Mouse (Mus musculus) midbrain, embryonic 12.5 days (tissue): Measurements from ENCODE around the gene Nr2c2ap. TPM values are rescaled to one million over a fixed set of nuclear protein-coding genes. Genes with fewer than 3 reads are reported as not detected.
A peak's percentile ranks its signal among the peaks of the same experiment; 100 is the strongest.

Source experiments
- ATAC-seq: fragments of 200-750 bp; cut with Nextera tagmentation; 2 replicates; pipeline ENCODE4 v1.8.0; 2017; ENCODE audit warnings: low read depth, moderate TSS enrichment, moderate library complexity; ENCODE audit not compliant: low FRiP score
- H3K27ac ChIP-seq: fragments of 300-500 bp; sonication (generic); replicated peaks from 2 replicates; pipeline ENCODE4 v1.5.1; 2016; ENCODE audit warnings: mild to moderate bottlenecking
- H3K27me3 ChIP-seq: fragments of 300-500 bp; sonication (generic); 2 replicates; pipeline ENCODE4 v1.6.1; 2016; ENCODE audit warnings: mild to moderate bottlenecking
- H3K36me3 ChIP-seq: fragments of 300-500 bp; sonication (generic); 2 replicates; pipeline ENCODE4 v1.6.1; 2016
- H3K4me1 ChIP-seq: fragments of 300-500 bp; sonication (generic); 2 replicates; pipeline ENCODE4 v1.6.1; 2016
- H3K4me2 ChIP-seq: fragments of 300-500 bp; sonication (generic); replicated peaks from 2 replicates; pipeline ENCODE4 v1.6.1; 2016; ENCODE audit warnings: mild to moderate bottlenecking, moderate library complexity
- H3K4me3 ChIP-seq: fragments of 300-500 bp; sonication (generic); 2 replicates; pipeline ENCODE4 v1.5.1; 2016; ENCODE audit warnings: mild to moderate bottlenecking
- H3K9ac ChIP-seq: fragments of 300-500 bp; sonication (generic); replicated peaks from 2 replicates; pipeline ENCODE4 v1.6.1; 2016; ENCODE audit warnings: mild to moderate bottlenecking, moderate library complexity
- H3K9me3 ChIP-seq: fragments of 300-500 bp; sonication (generic); 2 replicates; pipeline ENCODE4 v1.6.1; 2016; ENCODE audit warnings: mild to moderate bottlenecking
- WGBS: fragments of 180-500 bp; shearing (Covaris S2); methylation state at CpG from one replicate; pipeline ENCODE4 v1.1.7; 2016; 5-methylcytosine and 5-hydroxymethylcytosine counted together
- polyA plus RNA-seq: library from polyadenylated mRNA; unstranded; fragments of >200 nt; fragmentation: Nextera tagmentation; extraction: Ambion mirVana; gene quantifications from 2 replicates; pipeline ENCODE4 v1.2.1, GENCODE M21; 2016

Gene Nr2c2ap
- polyA plus RNA-seq, 1 experiment from 2014 or later: 23.8 TPM

- ATAC-seq: 0 out of 2 replicates have a peak, but pooled peaks have one; percentile 10
- peaks cover 13% of the 10 kb centered on the region for H3K4me1 ChIP-seq
Measured at GRCm38 (mm10) chr8:70150158-70150557, 19.0 kb downstream of the Nr2c2ap start.

DNA sequence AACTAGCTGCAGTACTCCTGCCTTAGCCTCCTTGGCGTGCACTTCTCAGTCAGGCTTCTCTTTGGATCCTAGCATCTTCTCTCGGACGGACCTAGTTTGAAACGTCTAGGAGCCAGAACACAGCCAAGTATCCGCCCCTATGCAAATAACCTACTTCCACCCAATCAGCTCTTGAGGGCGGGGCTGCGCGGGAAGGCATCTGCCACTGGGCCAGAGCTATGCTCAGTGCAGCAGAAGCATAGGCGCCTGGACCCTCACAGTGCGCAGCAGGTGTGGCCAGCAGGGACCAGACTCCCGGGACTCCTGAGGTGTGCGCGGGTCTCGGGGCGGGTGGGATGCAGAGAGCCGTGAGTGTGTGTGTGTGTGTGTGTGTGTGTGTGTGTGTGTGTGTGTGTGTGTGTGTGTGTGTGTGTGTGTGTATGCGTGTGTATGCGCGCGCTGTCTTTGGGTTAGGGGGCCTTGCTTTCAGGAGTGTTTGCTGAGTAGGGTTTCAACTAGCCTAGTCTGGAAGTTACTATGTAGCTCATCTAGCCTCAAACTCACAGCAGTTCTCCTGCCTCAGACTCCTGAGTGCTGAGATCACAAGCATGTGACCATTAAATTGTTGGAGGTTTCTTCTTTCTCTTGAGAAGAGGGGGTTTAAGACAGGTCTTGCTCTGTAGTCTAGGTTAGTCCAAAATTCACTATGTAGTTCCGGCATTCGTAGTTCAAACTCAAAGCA, 21.6 kb downstream of the Nr2c2ap start:
- Histone ChIP-seq H3K4me2 (peak overlapping the region; percentile 43), H3K27ac (no peak overlapping the region), H3K9ac (no peak overlapping the region; the same call in 1 of the 2 replicates), H3K4me1 (peaks cover 13% of the 10 kb centered on the region), H3K36me3 (no peaks in the 10 kb centered on the region), H3K4me3 (0 out of 2 replicates have a peak overlapping the region, but pooled peaks have one; percentile 12), H3K27me3 (peaks cover 22% of the 10 kb centered on the region), H3K9me3 (no peaks in the 10 kb centered on the region)
- peak; percentile 93 for ATAC-seq
- 10% methylated on average over 18 of the region's 22 CpGs for WGBS

More at GRCm38 (mm10) chr8:70150158-70150557, 19.0 kb downstream of the Nr2c2ap start:
- Histone ChIP-seq H3K27me3 (peaks cover 22% of the 10 kb centered on the region), H3K9ac (no peak overlapping the region), H3K9me3 (no peaks in the 10 kb centered on the region), H3K4me2 (no peak overlapping the region), H3K27ac (no peak overlapping the region), H3K36me3 (peaks cover 23% of the 10 kb centered on the region), H3K4me3 (no peak overlapping the region)
- WGBS: 21% methylated on average over 13 of the region's 13 CpGs

- peaks cover 12% of the 10 kb centered on the region for H3K4me1 ChIP-seq
- no peaks in the 10 kb centered on the region for H3K36me3 ChIP-seq
- WGBS: 97% methylated on average over 1 of the region's 1 CpGs
- H3K4me3 ChIP-seq: no peak overlapping the region
- no peak overlapping the region for H3K9ac ChIP-seq
- H3K4me2 ChIP-seq: no peak overlapping the region
- peaks cover 20% of the 10 kb centered on the region for H3K27me3 ChIP-seq
- H3K27ac ChIP-seq: no peak overlapping the region
- no peaks in the 10 kb centered on the region for H3K9me3 ChIP-seq
- ATAC-seq: no peak
Measured at GRCm38 (mm10) chr8:70157240-70157800, 26.2 kb downstream of the Nr2c2ap start.

DNA sequence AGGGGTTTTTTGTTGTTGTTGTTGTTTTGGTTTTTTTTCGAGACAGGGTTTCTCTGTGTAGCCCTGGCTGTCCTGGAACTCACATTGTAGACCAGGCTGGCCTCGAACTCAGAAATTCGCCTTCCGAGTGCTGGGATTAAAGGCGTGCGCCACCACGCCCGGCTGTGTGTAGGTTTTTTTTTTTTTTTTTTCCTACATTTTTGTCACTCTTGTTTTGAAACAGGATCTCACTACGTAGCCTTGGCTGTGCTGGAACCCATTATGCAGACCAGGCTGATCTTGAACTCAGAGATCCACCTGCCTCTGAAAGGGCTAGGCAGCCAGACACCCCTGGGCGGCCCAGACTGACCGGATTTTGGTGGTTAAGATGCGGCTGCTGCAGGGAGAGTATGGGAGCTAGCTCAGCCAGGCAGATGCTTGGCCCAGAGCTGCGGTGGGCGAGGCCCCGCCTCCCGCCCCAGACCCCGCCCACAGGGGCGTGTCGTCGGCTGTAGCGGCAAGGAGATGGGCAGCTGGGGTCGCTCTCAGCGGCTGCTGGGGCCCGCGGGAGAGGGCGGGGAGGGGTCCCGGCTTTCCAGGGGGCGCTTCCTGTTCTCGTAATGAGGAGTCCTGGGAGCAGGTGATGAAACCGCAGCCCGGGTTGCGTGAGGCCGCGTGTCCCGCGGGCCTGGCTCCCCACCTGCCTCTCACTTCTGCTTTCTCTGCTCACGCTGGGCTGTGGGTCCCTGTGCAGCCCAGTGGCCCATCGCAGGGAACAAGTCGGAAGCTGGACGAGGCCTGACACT, 27.1 kb downstream of the Nr2c2ap start:
- H3K4me1 ChIP-seq: peaks cover 6% of the 10 kb centered on the region
- H3K9me3 ChIP-seq: no peaks in the 10 kb centered on the region
- peak; percentile 94 for ATAC-seq
- peaks cover 18% of the 10 kb centered on the region for H3K27me3 ChIP-seq
- peak overlapping the region; percentile 79 for H3K4me2 ChIP-seq
- peak overlapping the region; percentile 58 for H3K27ac ChIP-seq
- H3K9ac ChIP-seq: peak overlapping the region; percentile 37
- no peaks in the 10 kb centered on the region for H3K36me3 ChIP-seq
- 13% methylated on average over 40 of the region's 40 CpGs for WGBS
- H3K4me3 ChIP-seq: peak overlapping the region; percentile 48

DNA sequence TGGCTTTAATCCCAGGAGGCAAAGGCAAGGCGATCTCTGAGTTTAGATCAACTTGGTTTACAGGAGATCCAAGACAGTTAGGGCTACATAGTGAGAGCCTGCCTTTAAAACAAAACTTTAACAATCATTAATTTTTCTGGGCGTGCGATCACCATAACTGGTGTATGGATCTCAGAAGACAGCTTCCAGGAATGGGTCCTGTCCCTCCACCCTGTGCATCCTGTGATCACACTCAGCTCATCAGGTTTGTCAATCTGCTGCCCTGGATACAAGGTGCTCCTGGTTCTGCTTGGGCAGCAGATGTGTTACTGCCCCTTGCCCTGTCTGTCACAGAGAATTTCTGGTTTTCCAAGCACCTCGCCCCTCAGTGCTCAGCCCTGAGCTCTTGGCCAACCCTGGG, 28.1 kb downstream of the Nr2c2ap start:
- 92% methylated on average over 4 of the region's 4 CpGs for WGBS
- Histone ChIP-seq H3K4me2 (no peak overlapping the region), H3K27me3 (peaks cover 20% of the 10 kb centered on the region), H3K27ac (no peak overlapping the region), H3K36me3 (no peaks in the 10 kb centered on the region), H3K4me1 (peaks cover 6% of the 10 kb centered on the region), H3K4me3 (no peak overlapping the region), H3K9me3 (no peaks in the 10 kb centered on the region), H3K9ac (no peak overlapping the region)
- no peak for ATAC-seq

DNA sequence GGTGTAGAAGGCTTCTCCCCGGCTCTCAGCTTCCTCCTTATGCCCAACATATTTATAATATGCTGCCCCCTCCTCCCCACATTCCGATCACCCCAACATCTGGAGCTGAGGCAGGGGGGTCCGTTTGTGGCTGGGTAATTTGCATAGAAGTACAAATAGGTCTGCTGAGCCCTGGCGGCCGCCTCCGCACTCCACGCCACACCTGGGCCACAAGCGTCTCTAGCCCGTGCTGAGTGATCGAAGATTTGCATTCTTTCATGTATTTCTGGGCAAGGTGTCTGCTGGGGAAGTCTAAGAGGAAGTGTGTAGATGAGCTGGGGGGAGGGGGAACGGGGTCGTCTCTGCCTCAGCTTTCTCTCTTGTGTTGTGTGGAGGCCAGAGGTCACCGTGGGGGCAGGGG, 28.9 kb downstream of the Nr2c2ap start:
- Histone ChIP-seq H3K4me1 (peaks cover 6% of the 10 kb centered on the region), H3K9ac (no peak overlapping the region), H3K4me3 (no peak overlapping the region), H3K27me3 (peaks cover 20% of the 10 kb centered on the region), H3K4me2 (no peak overlapping the region), H3K9me3 (no peaks in the 10 kb centered on the region), H3K27ac (no peak overlapping the region), H3K36me3 (no peaks in the 10 kb centered on the region)
- 70% methylated on average over 13 of the region's 13 CpGs for WGBS
- no peak for ATAC-seq

DNA sequence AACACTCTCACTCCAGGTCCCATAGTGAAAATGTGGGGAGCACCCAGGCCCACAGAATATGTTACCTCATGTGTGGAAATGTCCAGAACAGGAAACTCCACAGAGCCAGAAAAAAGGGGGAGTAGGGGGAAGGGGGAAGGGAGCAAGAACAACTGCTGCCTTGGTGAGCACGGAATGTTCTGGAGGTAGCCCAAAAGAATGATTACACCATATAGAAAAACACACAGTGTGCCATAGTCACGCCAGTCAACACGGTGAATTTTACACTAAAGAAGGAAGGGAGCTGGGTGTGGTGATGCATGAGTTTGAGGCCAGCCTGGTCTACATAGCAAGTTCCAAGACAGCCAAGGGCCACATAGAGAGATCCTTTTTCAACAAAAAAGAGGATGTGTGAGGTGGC, 32.2 kb downstream of the Nr2c2ap start:
- 92% methylated on average over 3 of the region's 3 CpGs for whole genome bisulfite sequencing
- H3K4me1 ChIP-seq: peaks cover 14% of the 10 kb centered on the region
- no peak overlapping the region for H3K27ac ChIP-seq
- H3K4me2 ChIP-seq: no peak overlapping the region
- H3K27me3 ChIP-seq: peaks cover 46% of the 10 kb centered on the region
- no peak overlapping the region for H3K4me3 ChIP-seq
- no peaks in the 10 kb centered on the region for H3K36me3 ChIP-seq
- ATAC-seq: no peak
- H3K9ac ChIP-seq: no peak overlapping the region
- H3K9me3 ChIP-seq: no peaks in the 10 kb centered on the region

DNA sequence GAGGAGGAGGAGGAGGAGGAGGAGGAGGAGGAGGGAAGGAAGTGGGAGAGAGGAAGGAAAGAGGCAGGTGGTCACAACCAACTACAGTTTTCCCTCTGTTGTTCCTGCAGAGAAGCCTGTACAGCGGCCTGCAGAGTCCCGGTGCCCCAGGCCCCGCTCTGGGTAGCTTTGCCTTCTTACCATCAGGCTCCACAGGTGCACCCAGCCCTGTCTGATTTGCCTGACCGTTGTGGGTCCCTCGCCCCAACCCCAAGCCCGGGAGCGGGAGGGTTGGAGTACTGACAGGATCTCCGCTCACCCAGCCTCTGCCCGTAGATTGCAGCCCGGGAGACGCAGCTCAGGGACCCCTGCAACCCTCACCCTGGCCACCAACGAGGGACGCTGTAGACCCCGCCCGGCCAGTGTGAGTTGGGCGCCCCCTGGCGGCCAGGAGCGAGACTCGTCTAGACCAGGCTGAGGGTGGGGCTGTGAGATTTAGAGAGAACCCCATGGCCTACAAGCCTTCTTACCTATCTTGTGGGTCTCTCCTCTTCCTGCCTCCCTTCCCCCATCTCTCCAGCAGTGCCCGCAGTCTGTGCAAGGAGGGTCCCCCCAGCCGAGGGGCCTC, 35.5 kb downstream of the Nr2c2ap start:
- ATAC-seq: peak; percentile 93
- Histone ChIP-seq H3K4me1 (peaks cover 8% of the 10 kb centered on the region; the same call in 1 of the 2 replicates), H3K27ac (no peak overlapping the region), H3K9ac (0 out of 2 replicates have a peak overlapping the region, but pooled peaks have one; percentile 11), H3K27me3 (peaks cover 45% of the 10 kb centered on the region), H3K9me3 (no peaks in the 10 kb centered on the region), H3K36me3 (no peaks in the 10 kb centered on the region), H3K4me2 (peak overlapping the region; percentile 52), H3K4me3 (peak overlapping the region; percentile 21)
- 2% methylated on average over 20 of the region's 21 CpGs for WGBS

DNA sequence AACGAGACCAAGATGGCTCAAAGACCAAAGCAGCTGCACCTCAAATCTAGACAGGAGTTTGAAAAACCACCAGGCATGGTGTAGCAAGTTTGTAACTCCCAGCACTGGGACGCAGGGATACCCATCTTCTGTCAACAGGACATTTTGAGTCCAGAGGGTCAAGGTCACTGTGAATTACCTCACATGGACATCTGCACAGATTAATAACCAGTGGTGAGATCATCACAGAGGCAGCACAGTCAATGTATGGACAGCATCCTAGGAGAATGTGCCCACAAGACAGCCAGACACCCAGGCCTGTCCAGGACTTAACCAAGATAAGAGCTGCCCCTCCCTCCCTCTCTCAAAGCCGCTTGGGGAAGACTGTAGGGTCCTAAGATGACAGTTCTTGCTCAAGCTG, 39.0 kb downstream of the Nr2c2ap start:
- Histone ChIP-seq H3K9ac (no peak overlapping the region), H3K9me3 (no peaks in the 10 kb centered on the region), H3K4me3 (no peak overlapping the region), H3K4me2 (no peak overlapping the region), H3K27me3 (peaks cover 28% of the 10 kb centered on the region), H3K36me3 (no peaks in the 10 kb centered on the region), H3K4me1 (peaks cover 24% of the 10 kb centered on the region), H3K27ac (no peak overlapping the region)
- 81% methylated on average over 3 of the region's 3 CpGs for WGBS
- no peak for ATAC-seq

DNA sequence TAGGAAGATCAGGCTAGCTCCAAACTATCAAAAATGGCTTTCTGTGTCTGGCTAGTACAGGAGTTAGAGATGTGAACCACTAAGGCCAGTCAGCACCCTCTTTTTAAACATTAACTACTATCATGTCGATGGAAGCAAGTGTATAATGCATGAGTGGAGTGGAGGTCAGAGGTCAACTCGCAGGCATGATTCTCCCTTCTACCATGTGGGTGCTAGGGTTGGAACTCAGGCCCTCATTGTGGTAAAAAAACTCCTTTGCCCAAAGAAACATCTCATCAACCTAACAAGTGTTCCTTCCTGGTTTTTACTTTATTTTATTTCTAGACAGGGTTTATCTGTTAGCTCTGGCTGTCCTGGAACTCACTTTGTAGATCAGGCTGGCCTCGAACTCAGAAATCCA, 39.6 kb downstream of the Nr2c2ap start:
- WGBS: 83% methylated on average over 3 of the region's 3 CpGs
- no peaks in the 10 kb centered on the region for H3K36me3 ChIP-seq
- H3K9me3 ChIP-seq: no peaks in the 10 kb centered on the region
- no peak overlapping the region for H3K27ac ChIP-seq
- ATAC-seq: no peak
- peaks cover 21% of the 10 kb centered on the region for H3K27me3 ChIP-seq
- no peak overlapping the region for H3K4me2 ChIP-seq
- H3K4me3 ChIP-seq: no peak overlapping the region
- H3K9ac ChIP-seq: no peak overlapping the region
- H3K4me1 ChIP-seq: peaks cover 24% of the 10 kb centered on the region

- H3K9ac ChIP-seq: no peak overlapping the region
- no peak overlapping the region for H3K4me3 ChIP-seq
- peaks cover 17% of the 10 kb centered on the region for H3K27me3 ChIP-seq
- no peak overlapping the region for H3K27ac ChIP-seq
- H3K4me2 ChIP-seq: no peak overlapping the region
- H3K36me3 ChIP-seq: no peaks in the 10 kb centered on the region
- peaks cover 24% of the 10 kb centered on the region for H3K4me1 ChIP-seq
- no peak for ATAC-seq
- 88% methylated on average over 7 of the region's 7 CpGs for WGBS
- no peaks in the 10 kb centered on the region for H3K9me3 ChIP-seq
Measured at GRCm38 (mm10) chr8:70171240-70171639, 40.1 kb downstream of the Nr2c2ap start.
